Mouse (Mus musculus): Measurements from ENCODE around the gene Klhl5. TPM values are rescaled to one million over a fixed set of nuclear protein-coding genes. Genes with fewer than 3 reads are reported as not detected.

Gene Klhl5
- polyA plus RNA-seq (2014; fragmentation: Illumina TruSeq; extraction: RNeasy Lipid Tissue Mini Kit (QIAGEN cat#74804); ENCODE audit: low read depth, low replicate concordance): 12.7 TPM

GRCm38 (mm10) chr5:65106876-65107772 lies at the start of gene Klhl5:
TSS of gene Klhl5 (plus strand) at chr5:65107539.

DNA sequence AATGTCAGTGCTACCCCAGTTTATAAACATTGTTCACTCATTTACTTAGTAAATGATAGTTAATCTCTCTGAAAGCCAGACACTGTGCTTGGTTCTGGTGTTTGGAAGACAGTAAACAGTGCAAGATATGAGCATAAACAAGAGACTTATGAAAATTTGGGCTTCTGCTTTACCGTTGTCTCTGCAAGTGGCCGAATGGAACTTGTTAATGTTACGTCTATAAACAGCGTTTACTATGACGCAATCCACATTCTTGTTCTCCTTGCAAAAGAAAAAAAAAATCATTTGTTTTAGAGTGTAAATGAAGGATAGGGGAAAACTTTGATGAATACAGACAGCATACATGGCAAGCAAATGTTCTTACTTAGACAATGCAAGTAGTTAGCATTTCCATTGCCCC lies 15.4 kb upstream of the Klhl5 start, which contains the start of gene Tmem156:
TSS of gene Tmem156 (minus strand) at position 212 of the 400 bp plus-strand sequence.

GRCm38 (mm10) chr5:65199346-65200128 lies 92.2 kb downstream of the Klhl5 start, which contains the start of gene Wdr19:
TSS of gene Wdr19 (plus strand) at chr5:65199696.

Other genes starting within 250 kb of the Klhl5 start
- gene Tlr1, start 174.0 kb upstream of the Klhl5 start, polyA plus RNA-seq (2014; fragmentation: Illumina TruSeq; extraction: RNeasy Lipid Tissue Mini Kit (QIAGEN cat#74804); ENCODE audit: low read depth, low replicate concordance): 0.39 TPM
- 0.37 TPM for gene Tlr6, start 147.4 kb upstream of the Klhl5 start, polyA plus RNA-seq (2014; fragmentation: Illumina TruSeq; extraction: RNeasy Lipid Tissue Mini Kit (QIAGEN cat#74804); ENCODE audit: low read depth, low replicate concordance)
- 14.7 TPM for gene Fam114a1, start 137.5 kb upstream of the Klhl5 start, polyA plus RNA-seq (2014; fragmentation: Illumina TruSeq; extraction: RNeasy Lipid Tissue Mini Kit (QIAGEN cat#74804); ENCODE audit: low read depth, low replicate concordance)
- gene Tmem156, start 15.4 kb upstream of the Klhl5 start, polyA plus RNA-seq (2014; fragmentation: Illumina TruSeq; extraction: RNeasy Lipid Tissue Mini Kit (QIAGEN cat#74804); ENCODE audit: low read depth, low replicate concordance): not detected
- 0.94 TPM for gene Wdr19, start 92.2 kb downstream of the Klhl5 start, polyA plus RNA-seq (2014; fragmentation: Illumina TruSeq; extraction: RNeasy Lipid Tissue Mini Kit (QIAGEN cat#74804); ENCODE audit: low read depth, low replicate concordance)
- 23.0 TPM for gene Rfc1, start 228.1 kb downstream of the Klhl5 start, polyA plus RNA-seq (2014; fragmentation: Illumina TruSeq; extraction: RNeasy Lipid Tissue Mini Kit (QIAGEN cat#74804); ENCODE audit: low read depth, low replicate concordance)
- gene Klb, start 240.8 kb downstream of the Klhl5 start, polyA plus RNA-seq (2014; fragmentation: Illumina TruSeq; extraction: RNeasy Lipid Tissue Mini Kit (QIAGEN cat#74804); ENCODE audit: low read depth, low replicate concordance): 0.42 TPM

Data from heart, adult 10 weeks (tissue).